Mouse (Mus musculus) neural tube, embryonic 15.5 days (tissue): Measurements from ENCODE around the gene Gnao1. TPM values are rescaled to one million over a fixed set of nuclear protein-coding genes. Genes with fewer than 3 reads are reported as not detected.

Source experiments
- ATAC-seq: fragments of 200-750 bp; cut with Nextera tagmentation; 2 replicates; pipeline ENCODE4 v1.8.0; 2017; ENCODE audit warnings: mild to moderate bottlenecking, moderate TSS enrichment, moderate library complexity; ENCODE audit not compliant: low FRiP score
- H3K27ac ChIP-seq: fragments of 300-500 bp; sonication (generic); replicated peaks from 2 replicates; pipeline ENCODE4 v1.5.1; 2015; ENCODE audit warnings: mild to moderate bottlenecking, inconsistent platforms
- H3K27me3 ChIP-seq: fragments of 300-500 bp; sonication (generic); replicated peaks from 2 replicates; pipeline ENCODE4 v1.6.1; 2015; ENCODE audit warnings: inconsistent platforms
- H3K36me3 ChIP-seq: fragments of 300-500 bp; sonication (generic); 2 replicates; pipeline ENCODE4 v1.6.1; 2015; ENCODE audit warnings: inconsistent platforms
- H3K4me1 ChIP-seq: fragments of 300-500 bp; sonication (generic); 2 replicates; pipeline ENCODE4 v1.6.1; 2015; ENCODE audit warnings: inconsistent platforms
- H3K4me2 ChIP-seq: fragments of 300-500 bp; sonication (generic); 2 replicates; pipeline ENCODE4 v1.6.1; 2015; ENCODE audit warnings: inconsistent platforms, mild to moderate bottlenecking, moderate library complexity
- H3K4me3 ChIP-seq: fragments of 300-500 bp; sonication (generic); replicated peaks from 2 replicates; pipeline ENCODE4 v1.5.1; 2015; ENCODE audit warnings: mild to moderate bottlenecking, inconsistent platforms
- H3K9ac ChIP-seq: fragments of 300-500 bp; sonication (generic); replicated peaks from 2 replicates; pipeline ENCODE4 v1.6.1; 2015; ENCODE audit warnings: mild to moderate bottlenecking, inconsistent platforms
- H3K9me3 ChIP-seq: fragments of 300-500 bp; sonication (generic); replicated peaks from 2 replicates; pipeline ENCODE4 v1.6.1; 2016; ENCODE audit warnings: inconsistent platforms
- WGBS: fragments of 180-500 bp; shearing (Covaris S2); methylation state at CpG from one replicate; pipeline ENCODE4 v1.1.7; 2015; ENCODE audit warnings: mixed read lengths; 5-methylcytosine and 5-hydroxymethylcytosine counted together
- polyA plus RNA-seq: library from polyadenylated mRNA; unstranded; fragments of >200 nt; fragmentation: Nextera tagmentation; extraction: Ambion mirVana; gene quantifications from 2 replicates; pipeline ENCODE4 v1.2.1, GENCODE M21; 2015

The Gnao1 gene
- polyA plus RNA-seq, 1 experiment from 2014 or later, result 251 TPM

- Histone ChIP-seq H3K27me3 (no peaks in the 10 kb centered on the region), H3K36me3 (peaks cover 68% of the 10 kb centered on the region), H3K4me3 (no peak overlapping the region), H3K27ac (no peak overlapping the region), H3K9me3 (no peaks in the 10 kb centered on the region), H3K9ac (no peak overlapping the region), H3K4me2 (no peak overlapping the region), H3K4me1 (no peaks in the 10 kb centered on the region)
- WGBS, result 88% methylated on average over 6 of the region's 6 CpGs
- ATAC-seq, result no peak
Measured at GRCm38 (mm10) chr8:93960909-93961308, 151.1 kb downstream of the Gnao1 start.

GRCm38 (mm10) chr8:93968293-93968692 is 158.5 kb downstream of the Gnao1 start:
- no peak overlapping the region for H3K9ac ChIP-seq
- no peaks in the 10 kb centered on the region for H3K9me3 ChIP-seq
- H3K4me2 ChIP-seq, result no peak overlapping the region
- H3K36me3 ChIP-seq, result peaks cover 81% of the 10 kb centered on the region
- no peaks in the 10 kb centered on the region for H3K27me3 ChIP-seq
- H3K4me1 ChIP-seq, result no peaks in the 10 kb centered on the region
- no peak overlapping the region for H3K27ac ChIP-seq
- WGBS, result 78% methylated on average over 6 of the region's 6 CpGs
- ATAC-seq, result 0 out of 2 replicates have a peak, but pooled peaks have one; percentile 30
- H3K4me3 ChIP-seq, result no peak overlapping the region

DNA sequence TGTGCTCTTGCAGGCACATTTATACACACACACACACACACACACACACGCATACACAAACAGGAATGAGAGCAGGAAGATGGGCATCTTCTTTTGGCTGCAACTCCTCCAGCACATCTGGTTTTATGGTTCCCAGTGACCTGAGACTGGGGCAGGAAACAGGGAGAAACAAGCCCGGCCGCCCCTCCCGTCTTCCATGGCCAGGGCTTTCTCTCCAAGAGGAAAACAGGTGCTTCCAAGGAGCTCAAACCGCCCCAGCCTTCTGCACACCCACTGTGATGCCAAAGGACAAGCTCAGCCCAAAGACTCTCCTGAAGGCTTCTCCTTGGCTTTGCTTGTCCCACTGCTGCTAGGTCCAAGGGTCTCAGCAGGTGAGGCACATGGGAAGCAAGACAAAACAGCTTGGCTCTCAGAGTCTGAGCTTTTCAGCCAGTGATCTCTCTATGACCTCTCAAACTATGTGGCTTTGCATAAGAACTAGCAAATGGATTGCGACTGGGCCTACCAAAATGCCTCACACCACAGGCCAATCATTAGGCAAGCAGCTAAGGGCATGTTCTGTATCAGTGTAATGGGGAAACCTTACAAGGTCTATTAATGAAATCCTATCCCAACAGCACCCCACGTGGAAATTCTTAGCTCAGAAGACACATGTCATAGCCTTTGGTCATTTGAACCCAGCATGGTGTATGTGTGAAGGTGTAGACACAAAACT is 160.0 kb downstream of the Gnao1 start:
- WGBS, result 72% methylated on average over 7 of the region's 7 CpGs
- Histone ChIP-seq H3K36me3 (peaks cover 82% of the 10 kb centered on the region), H3K27me3 (no peaks in the 10 kb centered on the region), H3K4me1 (no peaks in the 10 kb centered on the region), H3K4me2 (no peak overlapping the region), H3K27ac (no peak overlapping the region), H3K9me3 (no peaks in the 10 kb centered on the region), H3K4me3 (no peak overlapping the region), H3K9ac (no peak overlapping the region)
- no peak for ATAC-seq

DNA sequence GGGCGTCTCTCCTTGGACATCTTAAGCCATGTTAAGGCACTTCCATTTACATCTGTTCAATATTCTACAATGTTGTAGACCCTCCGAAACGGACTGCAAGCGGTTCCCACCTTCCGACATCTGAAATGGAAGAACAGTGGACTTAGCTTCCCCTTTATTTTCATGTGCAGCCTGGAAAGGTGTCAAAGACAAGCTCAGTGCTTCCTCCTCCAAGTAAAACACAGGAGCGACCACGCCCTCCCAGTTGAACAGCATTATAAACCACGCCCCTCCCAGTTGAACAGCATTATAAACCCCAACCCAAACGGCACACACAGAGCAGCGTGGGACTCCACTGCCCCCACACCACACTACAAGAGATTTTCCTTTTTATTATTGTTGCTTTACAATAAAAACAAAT is 161.7 kb downstream of the Gnao1 start:
- no peak overlapping the region for H3K27ac ChIP-seq
- no peak overlapping the region for H3K4me2 ChIP-seq
- ATAC-seq, result no peak
- H3K9me3 ChIP-seq, result no peaks in the 10 kb centered on the region
- WGBS, result 84% methylated on average over 10 of the region's 10 CpGs
- H3K9ac ChIP-seq, result no peak overlapping the region
- no peaks in the 10 kb centered on the region for H3K4me1 ChIP-seq
- H3K4me3 ChIP-seq, result no peak overlapping the region
- H3K27me3 ChIP-seq, result no peaks in the 10 kb centered on the region
- peaks cover 82% of the 10 kb centered on the region for H3K36me3 ChIP-seq

- WGBS, result 85% methylated on average over 5 of the region's 5 CpGs
- peaks cover 80% of the 10 kb centered on the region for H3K36me3 ChIP-seq
- no peaks in the 10 kb centered on the region for H3K4me1 ChIP-seq
- H3K4me3 ChIP-seq, result no peak overlapping the region
- H3K27ac ChIP-seq, result no peak overlapping the region
- H3K27me3 ChIP-seq, result no peaks in the 10 kb centered on the region
- no peak overlapping the region for H3K4me2 ChIP-seq
- no peak overlapping the region for H3K9ac ChIP-seq
- ATAC-seq, result no peak
- H3K9me3 ChIP-seq, result no peaks in the 10 kb centered on the region
Measured at GRCm38 (mm10) chr8:93972211-93972610, 162.4 kb downstream of the Gnao1 start.

GRCm38 (mm10) chr8:93972971-93973734 is 163.4 kb downstream of the Gnao1 start:
- Histone ChIP-seq H3K4me2 (no peak overlapping the region), H3K4me3 (no peak overlapping the region), H3K27me3 (no peaks in the 10 kb centered on the region), H3K27ac (no peak overlapping the region), H3K9me3 (no peaks in the 10 kb centered on the region), H3K36me3 (peaks cover 78% of the 10 kb centered on the region), H3K9ac (no peak overlapping the region), H3K4me1 (no peaks in the 10 kb centered on the region)
- no peak for ATAC-seq
- 81% methylated on average over 14 of the region's 14 CpGs for WGBS

DNA sequence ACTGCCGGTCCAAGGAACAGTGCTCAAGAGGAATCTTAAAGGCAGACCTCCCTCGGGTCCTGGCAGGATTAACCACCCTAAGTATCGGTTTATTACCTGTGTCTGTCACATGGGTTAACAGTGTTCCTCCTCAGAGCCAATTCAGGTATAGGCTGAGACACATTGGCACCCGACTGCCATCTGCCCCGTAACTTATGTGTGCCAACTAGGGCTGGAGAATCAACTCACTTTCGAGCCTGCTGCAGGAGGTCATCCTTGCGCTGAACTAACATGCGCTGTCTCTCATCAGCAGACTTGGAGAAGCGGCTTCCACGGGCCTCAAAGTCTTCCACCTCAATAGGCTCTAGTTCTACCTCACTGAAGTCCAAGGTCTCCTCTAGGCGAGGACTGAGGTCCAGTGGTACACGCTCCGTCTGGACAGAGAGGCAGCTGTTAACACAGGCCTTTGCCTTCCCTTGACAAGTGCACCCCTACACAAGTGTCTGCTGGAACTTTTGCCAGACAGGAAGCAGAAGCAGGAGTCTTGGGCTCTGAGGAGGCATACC is 164.1 kb downstream of the Gnao1 start:
- Histone ChIP-seq H3K4me1 (no peaks in the 10 kb centered on the region), H3K9ac (no peak overlapping the region), H3K27ac (no peak overlapping the region), H3K27me3 (no peaks in the 10 kb centered on the region), H3K4me2 (no peak overlapping the region), H3K36me3 (peaks cover 80% of the 10 kb centered on the region), H3K4me3 (no peak overlapping the region), H3K9me3 (no peaks in the 10 kb centered on the region)
- ATAC-seq, result no peak
- WGBS, result 94% methylated on average over 13 of the region's 13 CpGs

DNA sequence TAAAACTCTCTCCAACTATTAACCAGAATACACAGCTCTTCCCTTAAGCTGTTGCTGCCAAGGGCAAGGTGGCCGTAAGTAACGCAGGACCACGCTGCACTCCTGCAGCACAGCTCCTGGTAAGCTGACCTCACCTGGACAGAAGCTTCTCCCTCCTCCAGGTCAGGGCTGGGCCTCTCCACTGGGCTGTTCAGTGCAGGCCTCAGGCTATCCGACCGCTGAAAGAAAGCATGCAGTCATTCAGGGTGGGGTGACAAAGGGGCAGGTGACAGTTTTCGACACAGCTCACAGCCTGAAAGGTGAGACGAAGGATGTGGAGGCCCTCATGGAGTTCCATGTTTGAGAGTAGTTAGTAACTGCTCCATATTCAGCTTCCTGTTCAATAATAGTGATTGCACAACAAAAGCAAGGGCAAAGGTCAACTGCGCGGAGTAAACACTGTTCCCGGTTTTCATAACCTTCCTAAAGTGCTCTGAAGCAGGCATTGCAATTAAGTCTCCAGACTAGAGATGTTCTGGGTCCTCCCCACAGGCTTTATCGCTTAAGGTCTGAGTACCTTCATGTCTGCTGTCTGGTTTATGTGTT is 164.9 kb downstream of the Gnao1 start:
- H3K4me2 ChIP-seq, result no peak overlapping the region
- WGBS, result 88% methylated on average over 11 of the region's 11 CpGs
- no peaks in the 10 kb centered on the region for H3K27me3 ChIP-seq
- H3K9ac ChIP-seq, result no peak overlapping the region
- H3K9me3 ChIP-seq, result no peaks in the 10 kb centered on the region
- no peak for ATAC-seq
- no peak overlapping the region for H3K4me3 ChIP-seq
- H3K4me1 ChIP-seq, result no peaks in the 10 kb centered on the region
- H3K27ac ChIP-seq, result no peak overlapping the region
- peaks cover 87% of the 10 kb centered on the region for H3K36me3 ChIP-seq

- ATAC-seq, result no peak
- Histone ChIP-seq H3K4me1 (no peaks in the 10 kb centered on the region), H3K4me3 (no peak overlapping the region), H3K9me3 (no peaks in the 10 kb centered on the region), H3K27ac (no peak overlapping the region), H3K36me3 (peaks cover 86% of the 10 kb centered on the region), H3K4me2 (no peak overlapping the region), H3K9ac (no peak overlapping the region), H3K27me3 (no peaks in the 10 kb centered on the region)
- 93% methylated on average over 2 of the region's 2 CpGs for WGBS
Measured at GRCm38 (mm10) chr8:93975358-93975757, 165.6 kb downstream of the Gnao1 start.

DNA sequence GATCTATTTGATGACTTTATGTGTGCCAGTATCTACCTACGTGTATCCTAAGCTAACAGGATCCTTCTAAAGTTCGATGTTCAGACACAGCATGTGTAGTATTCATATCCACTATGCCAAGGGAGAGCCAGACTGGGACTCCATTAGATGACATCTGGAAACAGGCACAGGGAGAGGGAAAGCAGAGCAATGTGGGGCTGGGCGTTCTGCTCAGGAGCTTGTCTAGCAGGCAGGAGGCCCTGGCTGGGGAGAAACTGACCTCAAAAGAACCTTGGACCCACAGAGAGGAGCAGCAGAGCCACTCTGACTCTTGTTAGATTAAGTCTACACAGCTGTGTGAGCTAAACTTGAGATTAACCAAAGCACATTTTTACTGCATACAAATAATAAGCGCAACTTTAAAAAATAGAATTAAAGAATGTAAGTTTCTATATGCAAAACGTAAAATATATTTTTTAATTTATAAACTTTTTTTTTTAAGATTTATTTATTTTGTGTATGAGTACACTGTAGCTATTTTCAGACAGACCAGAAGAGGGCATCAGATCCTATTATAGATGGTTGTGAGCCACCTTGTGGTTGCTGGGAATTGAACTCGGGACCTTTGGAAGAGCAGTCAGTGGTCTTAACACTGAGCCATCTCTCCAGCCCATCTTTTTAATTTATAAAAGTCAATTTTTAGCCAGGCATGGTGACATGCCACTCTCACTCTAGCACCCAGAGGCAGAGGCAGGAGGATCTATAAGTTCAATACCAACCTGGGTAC is 166.9 kb downstream of the Gnao1 start:
- WGBS, result 94% methylated on average over 6 of the region's 6 CpGs

GRCm38 (mm10) chr8:93980141-93980540 is 170.4 kb downstream of the Gnao1 start:
- ATAC-seq, result no peak
- Histone ChIP-seq H3K9me3 (no peaks in the 10 kb centered on the region), H3K9ac (no peak overlapping the region), H3K27me3 (no peaks in the 10 kb centered on the region), H3K4me1 (no peaks in the 10 kb centered on the region), H3K27ac (no peak overlapping the region), H3K4me2 (no peak overlapping the region), H3K4me3 (no peak overlapping the region), H3K36me3 (peaks cover 90% of the 10 kb centered on the region)
- WGBS, result 85% methylated on average over 4 of the region's 4 CpGs

More for the DNA sequence above, 166.9 kb downstream of the Gnao1 start:
- Histone ChIP-seq H3K36me3 (peaks cover 88% of the 10 kb centered on the region), H3K27ac (no peak overlapping the region), H3K4me3 (no peak overlapping the region), H3K4me2 (no peak overlapping the region), H3K9ac (no peak overlapping the region), H3K9me3 (no peaks in the 10 kb centered on the region), H3K4me1 (no peaks in the 10 kb centered on the region), H3K27me3 (no peaks in the 10 kb centered on the region)
- no peak for ATAC-seq
